Mouse (Mus musculus): Measurements from ENCODE around the gene Fgl2. TPM values are rescaled to one million over a fixed set of nuclear protein-coding genes. Genes with fewer than 3 reads are reported as not detected.

The Fgl2 gene
- polyA plus RNA-seq, 1 experiment: 3.2 TPM

DNA sequence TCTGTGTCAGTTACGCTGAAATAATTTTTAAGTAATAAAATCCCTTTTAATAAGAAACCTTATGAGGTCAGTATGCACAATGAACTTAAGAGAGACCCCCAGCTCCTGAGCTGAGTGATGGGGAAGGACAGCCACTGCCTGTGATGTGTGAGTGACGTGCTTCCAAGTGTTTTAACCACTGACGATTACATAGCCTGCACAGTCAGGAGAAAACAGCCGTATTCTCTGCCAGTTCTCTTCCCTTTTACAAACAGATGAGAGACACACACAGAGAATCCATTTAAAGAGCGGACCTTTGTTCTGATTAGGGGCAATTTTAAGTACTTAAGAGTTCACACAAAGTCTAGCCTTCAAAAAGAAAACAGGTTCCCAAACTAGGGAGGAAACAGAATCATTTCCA is 522 bp upstream of the Fgl2 start:
- TF ChIP-seq CTCF (conservative IDR thresholded peaks at IDR 0.05; ENCODE audit: insufficient read depth, insufficient read length, low read depth, low read length): no peak
- no peak for TF ChIP-seq POLR2A (IDR thresholded peaks at IDR 0.05; ENCODE audit: low read depth, low read length)
- H3K27ac ChIP-seq (ENCODE audit: insufficient read depth, low read depth, low read length): no peak overlapping the region
- 60% methylated on average over 5 of the region's 5 CpGs for WGBS
- H3K4me3 ChIP-seq (ENCODE audit: insufficient read depth, low read depth, low read length): no peak overlapping the region
- no peaks in the 10 kb centered on the region for H3K36me3 ChIP-seq (ENCODE audit: control insufficient read depth, insufficient read depth, low read length)
- no peaks in the 10 kb centered on the region for H3K27me3 ChIP-seq (replicated peaks; ENCODE audit: control insufficient read depth, insufficient read depth, low read length)
- DNase-seq: no peak
- H3K4me1 ChIP-seq (ENCODE audit: control insufficient read depth, insufficient read depth, low read length): no peaks in the 10 kb centered on the region

DNA sequence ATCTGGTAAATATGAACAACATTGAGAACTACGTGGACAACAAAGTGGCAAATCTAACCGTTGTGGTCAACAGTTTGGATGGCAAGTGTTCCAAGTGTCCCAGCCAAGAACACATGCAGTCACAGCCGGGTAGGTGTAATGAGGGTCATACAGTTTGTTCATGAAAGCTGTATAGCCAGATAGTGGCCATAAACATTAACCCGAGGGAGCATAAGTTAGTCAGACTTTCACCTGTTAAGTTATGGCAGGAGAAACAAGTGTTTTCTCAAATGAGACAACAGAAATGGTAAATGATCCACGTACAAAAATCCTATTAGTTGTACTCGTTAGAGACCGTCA is 707 bp downstream of the Fgl2 start:
- 32% methylated on average over 7 of the region's 7 CpGs for WGBS
- no peaks in the 10 kb centered on the region for H3K36me3 ChIP-seq (ENCODE audit: control insufficient read depth, insufficient read depth, low read length)
- no peak for DNase-seq
- peak overlapping the region; percentile 43 for H3K4me3 ChIP-seq (ENCODE audit: insufficient read depth, low read depth, low read length)
- TF ChIP-seq POLR2A (IDR thresholded peaks at IDR 0.05; ENCODE audit: low read depth, low read length) (no peak), CTCF (conservative IDR thresholded peaks at IDR 0.05; ENCODE audit: insufficient read depth, insufficient read length, low read depth, low read length) (no peak)
- no peaks in the 10 kb centered on the region for H3K27me3 ChIP-seq (replicated peaks; ENCODE audit: control insufficient read depth, insufficient read depth, low read length)
- no peaks in the 10 kb centered on the region for H3K4me1 ChIP-seq (ENCODE audit: control insufficient read depth, insufficient read depth, low read length)
- no peak overlapping the region for H3K27ac ChIP-seq (ENCODE audit: insufficient read depth, low read depth, low read length)

DNA sequence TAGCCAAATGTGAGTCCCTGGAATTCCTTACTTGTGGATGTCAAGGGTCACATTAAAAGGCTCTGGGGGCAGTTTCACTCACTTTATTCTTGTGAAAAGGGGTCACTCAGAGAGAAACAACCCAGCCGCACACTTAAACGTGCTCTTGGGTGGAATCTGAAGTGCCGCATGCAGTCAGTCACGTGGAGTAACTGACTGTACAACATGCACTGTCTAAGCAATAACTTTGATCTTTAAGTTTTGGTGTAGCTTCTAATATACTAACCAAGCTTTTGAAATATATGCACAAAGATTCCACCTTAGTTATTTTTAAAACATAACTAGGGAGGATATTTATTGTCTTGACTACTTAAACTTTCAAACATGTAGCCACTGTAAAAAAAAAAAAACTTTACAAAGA is 4.5 kb downstream of the Fgl2 start:
- Histone ChIP-seq H3K36me3 (ENCODE audit: control insufficient read depth, insufficient read depth, low read length) (no peaks in the 10 kb centered on the region), H3K4me3 (ENCODE audit: insufficient read depth, low read depth, low read length) (no peak overlapping the region), H3K27me3 (replicated peaks; ENCODE audit: control insufficient read depth, insufficient read depth, low read length) (no peaks in the 10 kb centered on the region), H3K27ac (ENCODE audit: insufficient read depth, low read depth, low read length) (no peak overlapping the region), H3K4me1 (ENCODE audit: control insufficient read depth, insufficient read depth, low read length) (no peaks in the 10 kb centered on the region)
- DNase-seq: no peak
- TF ChIP-seq CTCF (conservative IDR thresholded peaks at IDR 0.05; ENCODE audit: insufficient read depth, insufficient read length, low read depth, low read length) (no peak), POLR2A (IDR thresholded peaks at IDR 0.05; ENCODE audit: low read depth, low read length) (no peak)
- 87% methylated on average over 4 of the region's 4 CpGs for WGBS

DNA sequence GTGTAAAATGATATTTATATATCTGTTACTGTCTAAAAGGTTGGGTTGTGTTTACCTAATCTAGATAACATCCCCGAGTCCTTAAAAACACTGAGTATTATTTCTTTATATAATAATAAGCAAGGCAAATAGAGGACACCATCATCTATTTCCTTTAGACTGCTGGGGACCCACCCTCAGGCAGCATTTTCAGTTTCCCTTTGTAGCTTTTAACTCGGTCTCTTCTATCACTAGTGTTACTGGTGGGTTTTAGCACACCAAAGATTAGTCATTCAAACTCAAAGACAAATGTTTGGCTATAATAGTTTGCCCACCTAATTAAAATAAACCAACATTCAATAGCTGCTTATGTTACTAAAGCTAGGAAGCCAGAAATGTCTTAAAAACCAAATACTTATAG is 6.0 kb downstream of the Fgl2 start:
- no peak for TF ChIP-seq POLR2A (IDR thresholded peaks at IDR 0.05; ENCODE audit: low read depth, low read length)
- TF ChIP-seq CTCF (conservative IDR thresholded peaks at IDR 0.05; ENCODE audit: insufficient read depth, insufficient read length, low read depth, low read length): no peak
- Histone ChIP-seq H3K4me1 (ENCODE audit: control insufficient read depth, insufficient read depth, low read length) (no peaks in the 10 kb centered on the region), H3K4me3 (ENCODE audit: insufficient read depth, low read depth, low read length) (no peak overlapping the region), H3K27ac (ENCODE audit: insufficient read depth, low read depth, low read length) (no peak overlapping the region), H3K27me3 (replicated peaks; ENCODE audit: control insufficient read depth, insufficient read depth, low read length) (no peaks in the 10 kb centered on the region), H3K36me3 (ENCODE audit: control insufficient read depth, insufficient read depth, low read length) (no peaks in the 10 kb centered on the region)
- WGBS: 64% methylated on average over 2 of the region's 2 CpGs
- no peak for DNase-seq

DNA sequence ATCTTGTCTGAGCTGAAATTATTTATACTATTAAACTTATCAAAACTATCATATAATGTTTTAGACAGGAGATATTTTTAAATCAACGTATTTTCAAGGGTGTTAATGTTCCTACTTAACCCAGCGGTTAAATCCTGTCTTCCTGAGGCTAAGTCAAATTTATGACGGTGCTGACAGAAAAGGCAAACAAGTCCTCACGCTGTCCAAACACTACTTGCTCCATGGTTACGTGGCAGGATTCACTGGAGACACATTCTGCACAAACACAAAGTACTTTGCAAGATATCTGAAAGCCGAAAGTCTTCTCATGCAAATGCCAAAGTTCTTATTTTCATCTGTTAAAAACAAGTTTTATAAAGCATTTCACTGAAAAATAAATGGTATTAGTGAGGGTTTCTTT is 9.5 kb downstream of the Fgl2 start:
- DNase-seq: peak; percentile 23
- no peak for TF ChIP-seq POLR2A (IDR thresholded peaks at IDR 0.05; ENCODE audit: low read depth, low read length)
- TF ChIP-seq CTCF (conservative IDR thresholded peaks at IDR 0.05; ENCODE audit: insufficient read depth, insufficient read length, low read depth, low read length): no peak
- Histone ChIP-seq H3K27ac (ENCODE audit: insufficient read depth, low read depth, low read length) (no peak overlapping the region), H3K4me1 (ENCODE audit: control insufficient read depth, insufficient read depth, low read length) (no peaks in the 10 kb centered on the region), H3K36me3 (ENCODE audit: control insufficient read depth, insufficient read depth, low read length) (no peaks in the 10 kb centered on the region), H3K4me3 (ENCODE audit: insufficient read depth, low read depth, low read length) (no peak overlapping the region), H3K27me3 (replicated peaks; ENCODE audit: control insufficient read depth, insufficient read depth, low read length) (no peaks in the 10 kb centered on the region)
- WGBS: 56% methylated on average over 6 of the region's 6 CpGs

DNA sequence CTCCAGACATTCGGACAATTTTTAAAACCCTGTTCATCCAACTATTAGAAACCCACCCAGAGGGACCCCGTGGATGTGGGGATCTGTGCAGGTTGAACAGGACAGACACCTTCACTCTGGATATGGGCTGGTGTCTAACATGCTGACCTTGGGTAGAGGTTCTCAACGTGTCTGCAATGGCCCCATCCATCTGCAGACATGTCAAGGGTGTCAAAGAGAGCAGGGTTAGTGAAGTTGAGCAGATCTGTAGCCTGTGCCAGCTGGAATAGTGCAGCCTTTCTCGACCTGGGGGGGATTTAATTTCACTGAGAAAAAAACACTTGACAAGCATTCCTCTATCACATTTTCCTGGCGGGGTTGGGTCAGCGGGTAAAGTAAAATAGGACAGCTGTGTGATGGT is 10.2 kb downstream of the Fgl2 start:
- H3K36me3 ChIP-seq (ENCODE audit: control insufficient read depth, insufficient read depth, low read length): no peaks in the 10 kb centered on the region
- H3K4me1 ChIP-seq (ENCODE audit: control insufficient read depth, insufficient read depth, low read length): no peaks in the 10 kb centered on the region
- no peak overlapping the region for H3K27ac ChIP-seq (ENCODE audit: insufficient read depth, low read depth, low read length)
- H3K4me3 ChIP-seq (ENCODE audit: insufficient read depth, low read depth, low read length): no peak overlapping the region
- no peaks in the 10 kb centered on the region for H3K27me3 ChIP-seq (replicated peaks; ENCODE audit: control insufficient read depth, insufficient read depth, low read length)
- DNase-seq: no peak
- TF ChIP-seq CTCF (conservative IDR thresholded peaks at IDR 0.05; ENCODE audit: insufficient read depth, insufficient read length, low read depth, low read length) (no peak), POLR2A (IDR thresholded peaks at IDR 0.05; ENCODE audit: low read depth, low read length) (no peak)
- WGBS: 52% methylated on average over 6 of the region's 6 CpGs

DNA sequence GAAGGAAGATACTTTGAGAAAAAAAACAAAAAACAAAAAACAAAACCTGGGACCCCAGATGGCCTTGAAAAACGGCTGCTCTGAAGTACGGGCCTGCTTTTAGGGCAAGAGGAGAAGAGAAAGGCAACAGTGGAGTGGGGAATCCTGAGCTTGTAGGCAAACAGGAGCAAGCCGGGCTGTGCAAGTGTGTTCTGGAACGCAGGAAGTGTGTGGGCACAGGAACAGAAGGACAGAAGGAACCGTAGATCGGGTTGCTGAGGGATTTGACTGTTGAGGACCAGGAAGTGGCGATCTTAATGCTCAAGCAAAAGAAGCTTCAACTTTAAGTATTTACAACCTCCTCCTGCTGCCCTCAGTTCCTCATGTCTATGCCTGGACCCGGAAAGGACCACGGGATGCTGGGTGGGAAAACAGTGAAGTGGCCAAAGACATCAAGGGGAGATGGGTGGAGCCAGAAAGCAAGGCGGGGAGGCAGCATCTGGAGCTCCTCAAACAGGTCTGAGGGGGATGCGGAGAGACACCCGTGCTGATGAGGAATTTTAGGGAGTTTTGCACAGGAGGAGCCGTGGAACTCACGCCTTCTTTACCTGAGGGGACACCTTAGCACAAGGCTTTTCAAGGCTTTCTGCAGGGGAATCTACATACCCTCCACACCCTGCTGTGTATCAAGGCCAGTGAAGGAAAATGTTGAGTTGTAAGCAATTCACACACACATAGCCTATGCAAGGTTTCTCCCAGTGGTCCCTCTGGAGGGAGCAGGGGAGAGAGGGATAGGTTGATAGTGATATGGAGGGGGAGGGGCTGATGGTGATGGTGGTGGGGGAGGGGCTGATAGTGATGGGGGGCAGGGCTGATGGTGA is 11.2 kb downstream of the Fgl2 start:
- no peaks in the 10 kb centered on the region for H3K27me3 ChIP-seq (replicated peaks; ENCODE audit: control insufficient read depth, insufficient read depth, low read length)
- H3K36me3 ChIP-seq (ENCODE audit: control insufficient read depth, insufficient read depth, low read length): no peaks in the 10 kb centered on the region
- no peak overlapping the region for H3K27ac ChIP-seq (ENCODE audit: insufficient read depth, low read depth, low read length)
- no peak overlapping the region for H3K4me3 ChIP-seq (ENCODE audit: insufficient read depth, low read depth, low read length)
- DNase-seq: no peak
- TF ChIP-seq CTCF (conservative IDR thresholded peaks at IDR 0.05; ENCODE audit: insufficient read depth, insufficient read length, low read depth, low read length) (no peak), POLR2A (IDR thresholded peaks at IDR 0.05; ENCODE audit: low read depth, low read length) (no peak)
- no peaks in the 10 kb centered on the region for H3K4me1 ChIP-seq (ENCODE audit: control insufficient read depth, insufficient read depth, low read length)
- WGBS: 35% methylated on average over 14 of the region's 14 CpGs
